Mouse (Mus musculus) cerebellum, adult 2 months (tissue): ENCODE results near the gene Cnr2. TPM values are rescaled to one million over a fixed set of nuclear protein-coding genes. Genes with fewer than 3 reads are reported as not detected.

ENCODE experiments used
- DNase-seq, 2 experiments: peaks; one replicate each; pipeline ENCODE4 v3.0.0; 2021
- H3K27ac ChIP-seq: fragments of 200-500 bp; 2 replicates; pipeline ENCODE4 v1.5.1; 2012; ENCODE audit warnings: low read length, control low read depth, inconsistent platforms; ENCODE audit not compliant: insufficient read depth
- H3K27me3 ChIP-seq: fragments of 200-500 bp; 2 replicates; pipeline ENCODE4 v1.6.1; 2012; ENCODE audit warnings: inconsistent platforms, mild to moderate bottlenecking, low read length, moderate library complexity; ENCODE audit not compliant: control insufficient read depth, insufficient read depth
- H3K4me1 ChIP-seq: fragments of 200-500 bp; 2 replicates; pipeline ENCODE4 v1.6.1; 2011; ENCODE audit warnings: low read length; ENCODE audit not compliant: control insufficient read depth, insufficient read depth
- H3K4me3 ChIP-seq: fragments of 200-500 bp; replicated peaks from 2 replicates; pipeline ENCODE3; 2011; ENCODE audit warnings: mild to moderate bottlenecking, low read depth, low read length, control low read depth; ENCODE audit not compliant: insufficient read depth
- CTCF ChIP-seq: fragments of 200-500 bp; IDR thresholded peaks from 2 replicates; pipeline ENCODE4 v1.5.1; 2011; ENCODE audit warnings: low read depth, mild to moderate bottlenecking, control low read depth, low read length, moderate library complexity, borderline replicate concordance; ENCODE audit not compliant: insufficient read depth
- POLR2A ChIP-seq: fragments of 200-500 bp; IDR thresholded peaks from 2 replicates; pipeline ENCODE4 v1.6.1; 2011; ENCODE audit warnings: low read length, control low read depth, borderline replicate concordance; ENCODE audit not compliant: insufficient read depth
- WGBS: fragments of 180-500 bp; shearing (Covaris S2); methylation state at CpG from one replicate; pipeline ENCODE4 v1.1.7; 2018; 5-methylcytosine and 5-hydroxymethylcytosine counted together
- polyA plus RNA-seq: library from polyadenylated mRNA; depleted of rRNA; stranded (reverse); fragments of >200 nt; gene quantifications from 2 replicates; pipeline ENCODE4 v1.2.3, GENCODE M21; 2012

The Cnr2 gene
- polyA plus RNA-seq, 1 experiment, result 0.05 TPM

DNA sequence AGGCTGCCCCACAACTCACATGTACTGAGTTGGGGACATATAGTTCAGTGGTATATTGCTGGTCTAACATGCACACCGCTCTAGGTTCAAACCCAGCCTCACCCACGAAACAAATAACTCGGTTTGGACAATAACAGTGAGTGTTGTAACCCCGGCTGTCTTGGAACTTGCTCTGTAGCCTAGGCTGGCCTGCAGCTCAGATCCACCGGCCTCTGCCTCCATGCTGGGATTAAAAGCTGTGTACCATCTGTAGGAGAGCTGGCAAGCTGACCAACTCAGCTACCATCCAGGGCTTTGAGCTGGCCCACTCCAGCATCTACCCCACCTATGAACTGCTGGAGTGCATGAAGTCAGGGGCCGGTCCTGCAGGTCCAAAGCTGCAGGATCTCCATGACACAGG is 15.2 kb upstream of the Cnr2 start:
- Histone ChIP-seq H3K27ac (no peak overlapping the region), H3K4me1 (peaks cover 4% of the 10 kb centered on the region; the same call in 1 of the 2 replicates), H3K27me3 (no peaks in the 10 kb centered on the region), H3K4me3 (no peak overlapping the region)
- no peak for TF ChIP-seq CTCF
- no peak for TF ChIP-seq POLR2A
- 72% methylated on average over 6 of the region's 6 CpGs for WGBS
- no peak for DNase-seq

DNA sequence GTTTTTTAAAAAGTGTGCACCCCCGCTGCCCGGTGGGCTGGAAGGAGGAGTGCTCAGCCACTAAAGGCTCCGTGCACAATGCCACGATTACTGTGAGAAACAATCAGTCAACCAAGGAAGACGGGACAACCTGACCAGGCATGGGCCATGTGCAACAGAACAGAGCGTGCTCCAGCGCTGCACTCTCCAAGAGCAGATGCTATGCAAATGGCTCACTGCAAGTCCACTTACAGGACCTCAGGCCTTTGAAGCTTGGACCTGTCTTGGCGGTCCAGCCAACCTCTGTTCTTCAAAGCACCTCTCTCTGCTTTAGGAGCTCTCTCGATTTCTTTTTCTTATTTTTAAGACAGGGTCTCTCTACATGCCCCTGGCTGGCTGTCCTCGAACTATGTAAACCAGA is 14.6 kb upstream of the Cnr2 start:
- H3K4me1 ChIP-seq, result peaks cover 4% of the 10 kb centered on the region; the same call in 1 of the 2 replicates
- no peak for TF ChIP-seq CTCF
- no peak for TF ChIP-seq POLR2A
- DNase-seq, result no peak
- 81% methylated on average over 10 of the region's 10 CpGs for WGBS
- H3K27me3 ChIP-seq, result no peaks in the 10 kb centered on the region
- H3K27ac ChIP-seq, result no peak overlapping the region
- no peak overlapping the region for H3K4me3 ChIP-seq

DNA sequence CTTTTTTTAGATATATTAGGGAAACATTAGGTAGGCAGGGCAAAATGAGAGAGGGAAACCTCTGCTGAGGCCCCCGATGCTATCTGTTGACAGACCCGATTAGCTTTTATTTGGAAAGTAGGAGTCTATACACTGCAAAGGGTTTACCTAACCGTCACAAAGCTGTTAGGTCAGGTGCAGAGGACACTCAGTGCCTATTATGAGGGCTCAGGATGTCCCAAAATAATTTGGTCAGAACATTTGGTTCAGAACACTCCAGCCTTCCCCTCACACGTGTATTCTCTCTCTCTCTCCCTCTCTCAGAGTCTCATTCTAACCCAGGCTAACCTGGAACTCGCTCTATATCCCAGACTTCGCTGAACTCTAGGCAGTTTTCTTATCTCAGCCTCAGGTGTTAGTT is 13.2 kb upstream of the Cnr2 start:
- H3K27me3 ChIP-seq, result no peaks in the 10 kb centered on the region
- 87% methylated on average over 6 of the region's 6 CpGs for WGBS

DNA sequence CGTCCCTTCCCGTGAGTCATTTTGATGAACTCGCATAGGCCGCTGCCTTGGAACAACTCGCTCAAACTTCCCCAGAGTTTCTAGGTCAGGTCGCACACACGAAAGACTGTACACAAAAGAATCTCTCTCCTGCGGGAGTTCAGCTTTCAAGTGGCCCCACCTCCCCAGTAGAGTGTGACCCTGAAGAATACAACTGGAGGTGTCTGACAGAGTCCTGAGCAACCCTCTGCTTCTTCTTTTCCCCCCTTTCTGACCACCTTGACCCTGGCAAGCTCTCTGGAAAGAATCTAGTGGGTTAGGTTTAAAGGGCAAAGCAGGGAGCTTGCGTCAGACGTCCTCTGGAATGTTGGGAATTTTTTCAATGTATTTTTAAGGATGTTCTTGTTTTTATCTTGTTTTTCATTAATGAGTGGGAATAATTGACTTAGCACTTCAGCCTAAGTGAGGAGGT is 11.8 kb upstream of the Cnr2 start:
- no peak overlapping the region for H3K27ac ChIP-seq
- H3K27me3 ChIP-seq, result no peaks in the 10 kb centered on the region
- H3K4me3 ChIP-seq, result no peak overlapping the region
- DNase-seq, result no peak
- TF ChIP-seq CTCF (no peak), POLR2A (no peak)
- 44% methylated on average over 10 of the region's 10 CpGs for WGBS
- H3K4me1 ChIP-seq, result no peaks in the 10 kb centered on the region

More for the DNA sequence above, 13.2 kb upstream of the Cnr2 start:
- Histone ChIP-seq H3K4me3 (no peak overlapping the region), H3K27ac (no peak overlapping the region), H3K4me1 (no peaks in the 10 kb centered on the region)
- no peak for TF ChIP-seq POLR2A
- no peak for TF ChIP-seq CTCF
- DNase-seq, result no peak

DNA sequence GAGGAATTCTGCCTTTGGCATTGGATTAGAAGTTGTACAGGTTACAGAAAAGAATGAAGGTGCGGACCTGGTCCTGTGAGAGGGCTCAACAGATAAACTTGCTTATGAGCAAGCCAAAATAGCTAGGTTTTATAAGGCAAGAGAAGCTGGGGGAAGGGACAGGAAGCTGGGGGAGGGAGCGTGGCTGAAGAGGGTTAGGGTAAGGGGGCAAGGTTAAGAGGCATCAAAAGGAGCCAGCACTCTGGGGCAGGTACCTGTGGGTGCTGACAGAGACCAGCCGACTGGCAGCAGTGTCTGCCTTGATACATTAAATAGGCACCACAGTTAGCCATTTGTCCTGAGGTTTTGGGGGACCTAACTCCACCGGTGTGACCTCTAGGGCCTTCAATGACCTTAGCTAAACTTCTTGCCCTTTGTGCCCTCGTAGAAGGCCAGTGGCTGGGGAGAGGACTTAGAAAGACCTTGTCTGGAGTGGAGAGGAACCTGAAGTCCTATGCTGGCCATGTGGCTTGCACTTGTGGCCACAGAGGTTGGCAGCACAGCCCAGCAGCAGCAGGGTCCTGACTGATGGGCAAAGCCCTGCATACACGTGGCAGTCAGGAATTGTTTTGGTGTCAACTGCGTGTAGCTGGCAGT is 11.2 kb upstream of the Cnr2 start:
- no peak overlapping the region for H3K4me3 ChIP-seq
- no peak overlapping the region for H3K27ac ChIP-seq
- H3K4me1 ChIP-seq, result no peaks in the 10 kb centered on the region
- no peak for DNase-seq
- H3K27me3 ChIP-seq, result no peaks in the 10 kb centered on the region
- TF ChIP-seq CTCF, result no peak
- TF ChIP-seq POLR2A, result no peak
- WGBS, result 63% methylated on average over 7 of the region's 7 CpGs

DNA sequence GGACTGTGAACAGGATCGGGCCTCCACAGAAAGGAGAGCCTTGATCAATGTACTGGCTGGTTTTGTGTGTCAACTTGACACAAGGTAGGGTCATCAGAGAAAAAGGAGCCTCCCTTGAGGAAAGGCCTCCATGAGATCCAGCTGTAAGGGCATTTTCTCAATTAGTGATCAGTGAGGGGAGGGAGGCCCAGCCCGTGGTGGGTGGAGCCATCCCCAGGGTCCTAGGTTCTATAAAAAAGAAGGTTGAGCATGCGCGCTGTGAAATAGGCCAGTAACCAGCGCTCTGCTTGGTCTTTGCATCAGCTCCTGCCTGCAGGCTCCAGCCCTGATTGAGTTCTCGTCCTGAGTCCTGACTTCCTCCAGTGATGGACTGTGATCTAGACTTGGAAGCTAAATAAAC is 10.7 kb upstream of the Cnr2 start:
- Histone ChIP-seq H3K4me1 (no peaks in the 10 kb centered on the region), H3K4me3 (no peak overlapping the region), H3K27me3 (no peaks in the 10 kb centered on the region), H3K27ac (no peak overlapping the region)
- TF ChIP-seq POLR2A (no peak), CTCF (no peak)
- WGBS, result 50% methylated on average over 6 of the region's 6 CpGs
- DNase-seq, result no peak

DNA sequence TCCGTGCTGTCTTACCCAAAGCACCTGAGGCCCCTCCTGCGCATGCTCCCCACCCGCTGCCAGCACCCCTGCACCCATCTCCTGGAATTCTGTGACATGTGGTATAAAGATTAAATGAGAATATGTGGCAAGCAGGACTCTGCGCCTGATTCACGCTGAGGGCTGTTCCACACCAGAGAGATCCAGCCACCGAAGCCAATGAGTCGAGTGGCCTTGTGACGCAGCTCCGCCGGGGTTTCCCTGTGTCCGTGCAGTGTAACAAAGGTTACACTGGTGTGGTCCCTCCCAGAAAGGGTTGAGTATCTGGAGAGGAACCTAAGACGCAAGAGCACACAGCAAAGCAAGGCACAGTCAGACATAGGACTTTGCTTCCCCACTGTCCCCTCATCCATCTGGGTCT is 9.5 kb upstream of the Cnr2 start:
- WGBS, result 91% methylated on average over 12 of the region's 12 CpGs
- no peaks in the 10 kb centered on the region for H3K4me1 ChIP-seq
- H3K27ac ChIP-seq, result no peak overlapping the region
- TF ChIP-seq CTCF, result no peak
- no peak overlapping the region for H3K4me3 ChIP-seq
- no peaks in the 10 kb centered on the region for H3K27me3 ChIP-seq
- no peak for DNase-seq

DNA sequence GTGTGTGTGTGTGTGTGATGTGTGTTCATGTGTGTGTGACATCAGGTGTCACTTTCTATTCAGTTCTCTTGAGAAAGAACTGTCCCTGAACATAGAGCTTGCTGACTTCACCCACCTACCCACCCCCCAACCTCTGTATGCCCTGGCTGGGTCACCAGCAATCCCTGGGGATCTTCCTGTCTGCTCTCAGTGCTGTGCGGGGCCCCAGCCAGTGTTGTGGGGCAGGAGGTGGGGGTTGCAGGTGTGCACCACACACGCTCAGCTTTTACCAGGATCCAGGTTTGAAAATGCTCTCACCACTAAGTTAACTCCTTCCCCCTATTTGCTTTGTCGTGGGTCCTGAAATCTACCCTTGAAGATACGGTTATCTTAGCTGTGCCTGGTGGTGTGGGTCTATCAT is 9.0 kb upstream of the Cnr2 start:
- DNase-seq, result no peak
- Histone ChIP-seq H3K27me3 (no peaks in the 10 kb centered on the region), H3K27ac (no peak overlapping the region), H3K4me3 (no peak overlapping the region), H3K4me1 (no peaks in the 10 kb centered on the region)
- TF ChIP-seq CTCF, result no peak
- no peak for TF ChIP-seq POLR2A
- 89% methylated on average over 4 of the region's 4 CpGs for WGBS
